Mouse (Mus musculus) embryo, embryonic 10 days (tissue): ENCODE measurements around the gene Lpcat3.
"Not testable (repeated sequence)": the region's sequence is repeated elsewhere in the genome, so short reads cannot be mapped to it uniquely, and the experiment has no call there.

Experiments used
- DNase-seq: peaks from one replicate; pipeline ENCODE4 v3.0.0-alpha.2; 2015; ENCODE audit warnings: low spot score

Gene Lpcat3

DNA sequence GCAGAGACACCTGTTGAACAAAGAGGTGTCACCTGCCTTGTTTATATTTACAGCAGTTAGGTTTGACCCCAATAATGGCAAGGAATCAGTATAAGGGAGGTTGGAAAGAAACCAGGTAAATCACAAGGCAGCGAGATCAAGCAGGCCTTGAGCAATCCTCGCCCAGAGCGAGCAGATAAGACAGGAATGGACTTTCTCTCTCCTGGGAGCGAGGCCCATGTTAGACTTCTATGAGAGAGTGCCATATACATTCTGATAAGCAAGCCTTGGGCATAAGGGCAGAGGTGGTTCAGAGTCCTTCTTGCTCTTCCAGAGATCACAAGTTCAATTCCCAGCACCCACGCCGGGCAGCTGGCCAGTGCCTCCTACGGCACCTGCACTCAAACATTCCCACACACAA is 15.9 kb downstream of the Lpcat3 start:
- no peak for DNase-seq

GRCm38 (mm10) chr6:124679486-124679885 is 16.7 kb downstream of the Lpcat3 start:
- DNase-seq: no peak

DNA sequence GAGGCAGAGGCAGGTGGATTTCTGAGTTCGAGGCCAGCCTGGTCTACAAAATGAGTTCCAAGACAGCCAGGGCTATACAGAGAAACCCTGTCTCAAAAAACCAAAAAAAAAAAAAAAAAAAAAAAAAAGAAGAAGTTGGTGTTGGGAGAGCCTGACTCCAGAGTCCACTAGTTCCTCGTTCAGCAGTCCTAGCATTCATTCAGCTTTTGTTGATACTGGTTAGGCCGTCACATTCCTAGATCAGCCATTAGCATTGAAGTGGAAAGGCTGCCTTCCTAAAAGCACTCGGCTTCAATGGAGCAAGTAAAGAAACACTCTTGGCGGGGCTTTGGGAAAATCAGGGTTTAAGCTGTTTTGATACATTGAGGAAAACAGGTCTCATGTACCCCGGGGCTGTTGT is 19.5 kb downstream of the Lpcat3 start:
- not testable (repeated sequence) for DNase-seq

GRCm38 (mm10) chr6:124683591-124684417 is 21.0 kb downstream of the Lpcat3 start:
- DNase-seq: no peak

GRCm38 (mm10) chr6:124685606-124686386 is 23.0 kb downstream of the Lpcat3 start:
- no peak for DNase-seq

DNA sequence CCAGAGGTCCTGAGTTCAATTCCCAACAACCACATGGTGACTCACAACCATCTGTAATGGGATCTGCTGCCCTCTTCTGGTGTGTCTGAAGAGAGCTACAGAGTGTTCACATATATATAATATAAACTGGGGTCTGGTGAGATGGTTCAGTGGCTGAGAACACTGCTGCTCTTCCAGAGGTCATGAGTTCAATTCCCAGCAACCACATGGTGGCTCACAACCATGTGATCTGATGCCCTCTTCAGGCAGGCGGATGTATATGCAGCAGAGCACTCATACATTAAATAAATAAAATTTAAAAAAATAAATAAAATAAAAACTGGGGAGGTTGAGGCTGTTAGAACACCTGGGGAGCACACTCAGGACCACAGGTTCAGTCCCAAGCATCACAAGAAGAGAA is 23.8 kb downstream of the Lpcat3 start:
- DNase-seq: not testable (repeated sequence)

DNA sequence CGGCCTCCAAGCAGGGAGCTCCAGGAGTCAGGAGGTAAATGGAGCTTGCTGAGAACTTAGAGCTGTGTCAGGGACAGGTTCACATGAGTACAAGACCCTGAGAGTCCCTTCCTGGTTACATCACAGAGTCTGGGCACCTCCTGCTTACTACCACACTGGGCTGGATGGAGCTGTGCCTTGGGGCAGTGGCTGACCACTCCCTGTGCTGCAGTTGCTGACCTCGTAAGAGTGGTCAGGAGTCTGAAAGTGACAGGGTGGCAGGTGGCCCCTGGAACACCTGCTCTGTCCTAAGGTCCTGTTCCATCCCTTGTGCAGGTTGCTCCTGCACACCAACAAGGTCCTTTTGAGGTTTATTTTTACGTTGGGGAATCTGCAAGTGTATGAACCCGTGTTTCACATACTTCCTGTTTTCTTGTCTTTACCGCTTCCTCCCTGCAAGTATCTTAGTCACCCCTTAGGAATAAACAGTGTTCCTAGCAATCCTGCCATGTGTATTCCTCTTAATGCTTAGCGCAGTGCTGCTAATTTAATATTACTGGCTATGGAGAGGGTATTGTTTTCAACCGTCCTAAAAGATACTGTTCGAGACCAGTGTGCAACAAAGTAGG is 25.4 kb downstream of the Lpcat3 start:
- DNase-seq: no peak

- no peak for DNase-seq
Observed at GRCm38 (mm10) chr6:124689011-124689410, 26.2 kb downstream of the Lpcat3 start.

GRCm38 (mm10) chr6:124690517-124690916 is 27.7 kb downstream of the Lpcat3 start:
- no peak for DNase-seq

- DNase-seq: no peak
Observed at GRCm38 (mm10) chr6:124693243-124693981, 30.6 kb downstream of the Lpcat3 start.

GRCm38 (mm10) chr6:124694166-124694955 is 31.5 kb downstream of the Lpcat3 start:
- DNase-seq: no peak

DNA sequence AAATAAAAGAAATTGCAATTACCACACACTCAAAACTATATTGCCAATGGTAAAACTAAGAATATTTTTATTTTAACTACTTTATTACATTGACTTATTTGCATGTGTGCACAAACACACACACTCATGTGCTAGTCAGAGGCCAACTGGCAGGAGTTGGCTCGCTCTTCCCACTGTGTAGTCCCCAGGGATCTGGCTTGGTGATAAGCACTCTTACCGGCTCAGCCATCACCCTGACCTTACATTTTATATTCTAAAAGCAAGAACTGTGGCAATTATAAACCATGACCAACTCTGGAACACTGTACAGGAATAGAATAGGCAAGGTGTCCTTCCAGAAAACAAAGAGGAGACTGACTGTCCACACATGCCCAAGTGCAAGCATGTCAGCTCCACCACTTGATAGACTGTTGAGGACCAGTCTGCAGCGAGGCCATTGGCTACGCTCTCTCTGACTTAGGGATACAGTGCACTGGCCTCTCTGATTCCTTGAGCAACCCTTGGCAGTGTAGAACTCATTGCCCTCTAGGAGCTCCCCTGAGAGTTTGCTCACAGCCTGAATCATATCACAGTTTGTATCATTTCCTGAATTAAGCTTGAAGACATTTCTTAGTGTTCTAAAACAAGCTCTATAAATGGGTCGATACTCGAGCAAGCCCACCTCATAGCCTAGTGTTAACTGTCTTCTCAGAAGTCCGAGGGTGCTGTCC is 33.8 kb downstream of the Lpcat3 start:
- no peak for DNase-seq

- no peak for DNase-seq
Observed at GRCm38 (mm10) chr6:124698751-124699150, 35.9 kb downstream of the Lpcat3 start.

DNA sequence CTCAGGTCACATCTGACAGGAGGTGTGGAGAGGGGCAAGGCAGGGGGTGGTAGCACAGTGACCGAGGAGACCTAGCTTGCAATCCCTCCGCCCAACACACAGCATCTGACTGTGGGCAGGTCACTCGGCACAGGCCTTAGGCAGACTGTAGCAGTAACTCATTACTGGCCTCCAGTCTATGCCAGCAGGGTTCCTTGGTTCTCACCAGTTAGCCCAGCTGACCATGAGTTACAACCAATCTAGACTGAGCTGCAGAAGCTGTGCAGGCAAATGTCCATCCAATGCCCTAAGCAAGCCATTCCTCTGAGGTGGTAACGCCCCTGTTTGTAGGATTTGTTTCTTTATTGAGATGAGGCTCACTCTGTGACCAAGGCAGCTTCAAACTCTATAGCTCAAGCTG is 36.5 kb downstream of the Lpcat3 start:
- DNase-seq: no peak

DNA sequence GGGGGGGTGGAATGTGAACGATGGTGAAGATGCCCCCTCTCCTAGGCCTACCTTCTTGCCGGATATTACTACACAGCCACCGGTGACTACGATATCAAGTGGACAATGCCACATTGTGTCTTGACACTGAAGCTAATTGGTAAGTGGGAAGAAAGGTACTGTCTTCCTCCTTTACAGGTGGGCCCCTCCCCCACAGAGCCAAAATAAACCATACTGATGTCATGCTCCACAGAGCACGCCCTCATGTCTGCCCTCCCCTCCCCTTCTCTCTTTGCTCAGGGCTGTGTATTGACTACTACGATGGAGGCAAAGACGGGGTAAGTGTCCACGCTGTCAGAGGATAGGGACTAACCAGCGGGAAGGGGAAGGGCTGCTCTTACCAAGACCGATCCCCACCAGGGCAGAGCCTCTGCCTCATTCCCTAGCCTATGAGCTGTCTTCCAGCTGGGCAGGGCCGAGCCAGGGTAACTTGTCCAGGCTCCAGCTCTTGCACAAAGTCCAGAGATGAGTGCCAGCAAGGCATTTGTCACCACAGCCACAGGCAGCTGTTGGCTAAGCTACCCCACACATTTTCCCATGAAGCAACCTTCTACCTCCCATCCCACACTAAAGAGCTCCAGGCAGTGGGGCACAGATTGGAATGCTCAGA is 37.3 kb downstream of the Lpcat3 start:
- no peak for DNase-seq

GRCm38 (mm10) chr6:124701338-124701737 is 38.5 kb downstream of the Lpcat3 start:
- DNase-seq: no peak

- DNase-seq: no peak
Observed at GRCm38 (mm10) chr6:124702102-124702783, 39.4 kb downstream of the Lpcat3 start.

- peak; percentile 82 for DNase-seq
Observed at GRCm38 (mm10) chr6:124702784-124703103, 39.9 kb downstream of the Lpcat3 start.

GRCm38 (mm10) chr6:124703789-124704188 is 41.0 kb downstream of the Lpcat3 start:
- no peak for DNase-seq

GRCm38 (mm10) chr6:124704417-124704816 is 41.6 kb downstream of the Lpcat3 start:
- DNase-seq: no peak
